Mouse (Mus musculus) forebrain, embryonic 10.5 days (tissue): ENCODE measurements around the gene Gpr137c. TPM values are rescaled to one million over a fixed set of nuclear protein-coding genes. Genes with fewer than 3 reads are reported as not detected.

Experiments used
- DNase-seq: peaks from one replicate; pipeline ENCODE4 v3.0.0-alpha.2; 2017; ENCODE audit warnings: low spot score; ENCODE audit errors: extremely low spot score
- H3K27ac ChIP-seq: fragments of 300-500 bp; sonication (generic); 2 replicates; pipeline ENCODE4 v1.5.1; 2016; ENCODE audit warnings: mild to moderate bottlenecking
- H3K27me3 ChIP-seq: fragments of 300-500 bp; sonication (generic); 2 replicates; pipeline ENCODE4 v1.6.1; 2016; ENCODE audit warnings: mild to moderate bottlenecking; ENCODE audit not compliant: poor library complexity, severe bottlenecking
- H3K36me3 ChIP-seq: fragments of 300-500 bp; sonication (generic); replicated peaks from 2 replicates; pipeline ENCODE4 v1.6.1; 2016; ENCODE audit warnings: mild to moderate bottlenecking, moderate library complexity
- H3K4me1 ChIP-seq: fragments of 300-500 bp; sonication (generic); 2 replicates; pipeline ENCODE4 v1.6.1; 2016
- H3K4me3 ChIP-seq: fragments of 300-500 bp; sonication (generic); 2 replicates; pipeline ENCODE4 v1.5.1; 2016; ENCODE audit warnings: mild to moderate bottlenecking, moderate library complexity
- H3K9me3 ChIP-seq: fragments of 300-500 bp; sonication (generic); 2 replicates; pipeline ENCODE4 v1.6.1; 2016; ENCODE audit warnings: mild to moderate bottlenecking, moderate library complexity
- WGBS: fragments of 180-500 bp; shearing (Covaris S2); methylation state at CpG from one replicate; pipeline ENCODE4 v1.1.7; 2016; 5-methylcytosine and 5-hydroxymethylcytosine counted together
- polyA plus RNA-seq: library from polyadenylated mRNA; unstranded; fragments of >200 nt; fragmentation: Nextera tagmentation; extraction: Ambion mirVana; gene quantifications from 2 replicates; pipeline ENCODE4 v1.2.1, GENCODE M21; 2016

Gene Gpr137c
- polyA plus RNA-seq, 1 experiment from 2014 or later: 4.5 TPM

DNA sequence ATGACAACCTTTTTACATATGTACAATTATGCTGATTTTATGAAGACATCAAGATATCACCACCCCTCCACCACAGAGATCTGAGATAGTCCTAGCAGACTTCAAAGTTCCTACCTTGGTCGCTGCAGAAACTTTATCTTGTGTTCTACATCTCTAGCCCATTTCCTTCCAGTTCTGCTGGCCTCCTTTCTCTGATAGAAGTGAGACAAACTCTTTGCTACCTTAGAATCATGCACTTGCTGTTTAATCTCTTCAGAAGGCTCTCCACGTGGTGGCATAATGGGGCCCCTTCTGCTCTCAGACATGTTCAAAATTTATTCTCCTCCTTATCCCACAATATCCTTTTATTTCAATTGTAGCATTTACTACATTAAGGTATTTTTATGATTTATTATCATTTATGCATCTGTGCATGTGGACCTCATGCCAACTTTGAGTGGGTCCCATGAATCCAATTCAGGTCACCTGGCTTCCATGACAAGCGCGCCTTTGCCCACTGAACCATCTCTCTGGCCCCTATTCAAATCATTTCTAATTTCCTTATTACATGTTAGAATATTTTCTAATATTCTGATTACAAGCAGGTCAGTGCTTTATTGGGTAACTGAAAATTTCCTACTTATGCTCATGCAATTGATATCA, 108.7 kb downstream of the Gpr137c start:
- no peak overlapping the region for H3K27ac ChIP-seq
- H3K36me3 ChIP-seq: peaks cover 23% of the 10 kb centered on the region
- H3K9me3 ChIP-seq: no peaks in the 10 kb centered on the region
- WGBS: 90% methylated on average over 4 of the region's 4 CpGs
- no peak for DNase-seq
- no peaks in the 10 kb centered on the region for H3K27me3 ChIP-seq
- no peak overlapping the region for H3K4me3 ChIP-seq
- peaks cover 14% of the 10 kb centered on the region for H3K4me1 ChIP-seq

GRCm38 (mm10) chr14:45329018-45329588, 109.6 kb downstream of the Gpr137c start:
- no peaks in the 10 kb centered on the region for H3K9me3 ChIP-seq
- H3K4me3 ChIP-seq: peak overlapping the region; percentile 94
- no peaks in the 10 kb centered on the region for H3K27me3 ChIP-seq
- DNase-seq: no peak
- peak overlapping the region; percentile 97 for H3K27ac ChIP-seq
- peaks cover 32% of the 10 kb centered on the region for H3K36me3 ChIP-seq
- peaks cover 14% of the 10 kb centered on the region for H3K4me1 ChIP-seq
- 15% methylated on average over 8 of the region's 8 CpGs for WGBS

GRCm38 (mm10) chr14:45329589-45330181, 110.2 kb downstream of the Gpr137c start, which contains the start of gene Psmc6:
Gene Psmc6 (plus strand): TSS chr14:45329788.
- Histone ChIP-seq H3K27ac (peak within 1 kb of the TSS; percentile 97), H3K36me3 (peaks cover 38% of the 10 kb centered on the region), H3K4me3 (peak within 1 kb of the TSS; percentile 94), H3K4me1 (peaks cover 14% of the 10 kb centered on the region), H3K27me3 (no peaks in the 10 kb centered on the region), H3K9me3 (no peaks in the 10 kb centered on the region)
- DNase-seq: peak; percentile 90
- WGBS: under 1% methylated on average over 44 of the region's 44 CpGs

Other genes starting within 250 kb of the Gpr137c start
- gene Ptger2, start 231.5 kb upstream of the Gpr137c start, polyA plus RNA-seq: not detected in 2 replicates
- 13.2 and 14.0 TPM in 2 replicates for gene Txndc16, start 611 bp downstream of the Gpr137c start, polyA plus RNA-seq
- gene Ero1l, start 99.1 kb downstream of the Gpr137c start, polyA plus RNA-seq: 32.0 and 37.1 TPM in 2 replicates
- gene Psmc6, start 110.1 kb downstream of the Gpr137c start, polyA plus RNA-seq: 211 and 220 TPM in 2 replicates
- gene Styx, start 131.4 kb downstream of the Gpr137c start, polyA plus RNA-seq: 37.0 and 38.2 TPM in 2 replicates
- gene Gnpnat1, start 185.2 kb downstream of the Gpr137c start, polyA plus RNA-seq: 41.1 and 45.9 TPM in 2 replicates